Mouse (Mus musculus): ENCODE results near the gene Slc25a11.

DNA sequence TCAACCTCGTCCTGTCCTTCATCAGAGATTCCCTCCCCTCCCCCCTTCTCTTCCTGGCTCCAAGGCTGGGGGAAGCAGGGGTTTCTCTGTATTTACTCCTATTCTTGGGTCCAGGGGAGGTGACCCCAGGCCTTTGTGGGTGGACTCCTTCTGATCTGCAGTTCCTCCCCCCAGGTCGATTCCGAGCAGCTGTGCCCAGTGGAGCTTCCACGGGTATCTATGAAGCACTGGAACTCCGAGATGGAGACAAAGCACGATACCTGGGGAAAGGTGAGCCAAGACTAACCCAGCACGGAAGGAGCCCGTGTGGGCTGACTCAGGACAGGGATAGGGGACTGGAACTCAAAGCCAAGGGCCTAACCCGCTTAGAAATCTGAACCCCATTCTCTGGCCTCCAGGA, 10.7 kb upstream of the Slc25a11 start:
- TF ChIP-seq CTCF (IDR thresholded peaks at IDR 0.05; ENCODE audit: extremely low read depth, insufficient read depth, low read length) (no peak), POLR2A (IDR thresholded peaks at IDR 0.05; ENCODE audit: extremely low read depth, insufficient read depth, low read length) (no peak)
